Mouse (Mus musculus): Measurements from ENCODE around the gene Hexb.

Gene Hexb

DNA sequence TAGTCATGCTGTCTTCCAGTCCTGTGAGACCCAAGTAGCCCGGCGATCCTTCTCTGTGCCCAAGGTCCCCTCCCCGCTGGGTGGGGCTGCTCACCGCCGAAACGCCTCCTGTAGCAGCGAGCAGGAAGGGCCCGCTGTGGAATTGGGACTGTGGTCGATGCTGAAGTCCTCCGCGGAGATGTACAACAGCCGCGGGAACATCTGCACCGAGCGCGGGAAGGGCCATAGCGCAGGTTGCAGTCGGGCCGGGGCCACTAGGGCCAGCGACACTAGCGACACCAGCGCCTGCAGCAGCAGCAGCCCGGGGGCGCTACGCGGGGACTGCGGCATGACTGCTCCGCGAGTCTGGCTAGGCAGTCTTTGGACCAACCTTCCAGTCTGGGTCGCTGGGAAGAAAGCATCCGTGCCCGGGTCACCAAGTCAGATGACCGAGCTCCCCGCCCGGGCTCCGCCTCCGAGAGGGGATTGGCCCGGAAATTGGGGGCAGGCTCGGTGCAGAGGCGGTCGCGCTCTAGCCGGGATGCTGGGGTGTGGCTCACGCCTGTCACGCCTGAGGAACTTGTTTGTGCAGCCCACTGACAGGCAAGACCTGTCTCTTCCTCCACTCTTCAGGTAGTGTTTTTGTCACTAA, at the start of gene Hexb:
TSS of gene Hexb (minus strand) at position 426 of the 631 bp plus-strand sequence.
- peak; percentile 87 for DNase-seq (ENCODE audit: extremely low spot score, low spot score)

DNA sequence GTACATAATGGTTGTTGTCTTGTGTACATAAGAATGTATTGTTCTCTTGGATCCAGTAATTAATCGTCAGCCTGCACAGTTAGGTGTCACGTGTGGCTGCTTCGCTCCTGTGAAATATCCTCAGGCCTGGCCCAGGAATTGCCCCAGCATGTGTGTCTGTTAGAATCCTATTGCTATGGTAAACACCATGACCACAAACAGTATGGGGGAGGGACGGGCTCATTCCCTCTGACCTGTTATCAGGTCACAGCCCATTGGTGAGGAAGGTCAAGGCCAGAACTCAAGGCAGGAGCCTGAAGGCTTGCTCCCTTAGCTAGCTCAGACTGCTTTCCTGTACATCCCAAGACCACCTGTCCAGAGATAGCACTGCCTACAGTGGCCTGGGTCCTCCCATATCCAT, 49.6 kb upstream of the Hexb start:
- no peak for DNase-seq (ENCODE audit: extremely low spot score, low spot score)

DNA sequence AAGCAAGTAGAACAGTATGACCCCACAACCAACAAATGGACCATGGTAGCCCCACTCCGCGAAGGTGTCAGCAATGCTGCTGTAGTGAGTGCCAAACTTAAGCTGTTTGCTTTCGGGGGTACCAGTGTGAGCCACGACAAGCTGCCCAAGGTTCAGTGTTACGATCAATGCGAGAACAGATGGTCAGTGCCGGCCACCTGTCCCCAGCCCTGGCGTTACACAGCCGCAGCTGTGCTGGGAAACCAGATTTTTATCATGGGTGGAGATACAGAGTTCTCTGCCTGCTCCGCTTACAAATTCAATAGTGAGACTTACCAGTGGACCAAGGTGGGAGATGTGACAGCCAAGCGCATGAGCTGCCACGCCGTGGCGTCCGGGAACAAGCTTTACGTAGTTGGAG, 48.1 kb upstream of the Hexb start:
- DNase-seq (ENCODE audit: extremely low spot score, low spot score), result no peak

DNA sequence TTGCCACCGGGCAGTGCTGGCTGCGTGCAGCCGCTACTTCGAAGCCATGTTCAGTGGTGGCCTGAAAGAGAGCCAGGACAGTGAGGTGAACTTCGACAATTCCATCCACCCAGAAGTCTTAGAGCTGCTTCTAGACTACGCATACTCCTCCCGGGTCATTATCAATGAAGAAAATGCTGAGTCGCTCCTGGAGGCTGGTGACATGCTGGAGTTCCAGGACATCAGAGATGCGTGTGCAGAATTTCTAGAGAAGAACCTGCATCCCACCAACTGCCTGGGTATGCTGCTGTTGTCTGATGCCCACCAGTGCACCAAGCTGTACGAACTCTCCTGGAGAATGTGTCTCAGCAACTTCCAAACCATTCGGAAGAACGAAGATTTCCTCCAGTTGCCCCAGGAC, 47.0 kb upstream of the Hexb start:
- no peak for DNase-seq (ENCODE audit: extremely low spot score, low spot score)

DNA sequence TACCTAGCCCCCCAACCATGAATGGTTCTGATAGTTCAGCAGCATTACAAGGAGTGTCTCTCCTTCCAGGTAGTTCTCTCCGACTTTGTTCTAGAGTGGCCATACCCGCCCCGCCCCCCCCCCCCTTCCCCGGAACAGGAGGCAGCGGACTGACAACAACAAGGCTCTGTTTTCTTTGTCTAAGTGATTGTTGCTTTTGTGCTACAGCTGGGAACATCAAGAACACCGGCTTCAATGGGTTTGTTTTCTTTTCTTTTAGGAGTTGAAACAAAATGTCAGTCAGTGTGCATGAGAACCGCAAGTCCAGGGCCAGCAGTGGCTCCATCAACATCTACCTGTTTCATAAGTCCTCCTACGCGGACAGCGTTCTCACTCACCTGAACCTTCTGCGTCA, 46.6 kb upstream of the Hexb start:
- no peak for DNase-seq (ENCODE audit: extremely low spot score, low spot score)

DNA sequence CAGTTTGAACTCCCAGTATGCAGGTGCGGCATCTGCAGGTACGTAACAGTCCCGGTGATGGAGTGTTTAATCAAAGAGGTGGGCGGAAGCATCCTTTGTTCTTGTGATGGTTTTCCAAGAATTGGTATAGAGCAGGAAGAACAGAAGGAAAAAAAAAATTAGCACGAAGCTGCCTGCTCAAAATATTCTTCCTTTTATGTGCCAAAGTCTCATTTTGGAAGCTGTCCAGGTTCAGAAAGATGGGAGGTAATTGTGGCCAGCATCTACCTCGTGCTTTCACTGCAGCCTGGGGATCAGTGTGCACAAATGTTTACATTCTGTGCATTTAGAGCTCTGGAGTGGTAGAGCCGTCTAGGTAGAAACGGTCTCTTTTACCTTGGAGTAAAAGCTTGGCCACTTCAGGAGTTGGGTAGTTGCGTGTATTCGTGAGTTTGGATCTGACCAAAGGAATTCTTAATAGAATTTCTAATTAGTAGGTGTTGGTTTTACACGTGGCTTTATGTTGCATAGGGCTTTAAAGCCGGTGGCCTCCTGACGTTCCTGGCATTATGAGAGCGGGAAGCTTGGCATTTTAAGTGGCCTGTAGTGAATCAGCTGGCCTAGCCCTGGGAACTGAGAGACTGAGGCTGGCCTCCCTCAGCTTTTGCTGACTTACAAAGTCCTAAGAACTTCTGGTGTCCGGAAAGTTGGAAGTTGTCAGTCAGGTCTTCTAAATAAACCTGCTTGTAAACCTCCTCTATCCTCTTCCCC, 46.0 kb upstream of the Hexb start:
- DNase-seq (ENCODE audit: extremely low spot score, low spot score), result no peak

DNA sequence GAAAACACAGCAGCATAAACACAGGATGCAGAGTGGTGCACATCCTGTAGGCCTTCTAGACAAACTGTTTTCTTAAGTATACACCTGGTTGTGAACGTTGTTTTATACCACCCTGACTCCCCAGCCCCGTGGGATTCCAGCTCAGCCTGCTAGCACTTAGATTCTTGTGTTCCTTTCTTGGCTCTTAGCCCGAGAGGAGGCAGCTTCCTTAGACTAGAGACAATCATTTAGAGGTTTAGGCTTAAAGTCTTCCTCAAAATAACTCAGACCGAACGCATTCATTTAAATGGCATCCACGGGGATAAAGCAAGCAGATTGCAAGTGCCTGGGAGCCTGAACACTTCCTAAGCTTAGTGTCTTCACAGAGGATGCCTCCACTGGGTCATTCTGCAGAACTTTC, 44.6 kb upstream of the Hexb start:
- DNase-seq (ENCODE audit: extremely low spot score, low spot score), result no peak

DNA sequence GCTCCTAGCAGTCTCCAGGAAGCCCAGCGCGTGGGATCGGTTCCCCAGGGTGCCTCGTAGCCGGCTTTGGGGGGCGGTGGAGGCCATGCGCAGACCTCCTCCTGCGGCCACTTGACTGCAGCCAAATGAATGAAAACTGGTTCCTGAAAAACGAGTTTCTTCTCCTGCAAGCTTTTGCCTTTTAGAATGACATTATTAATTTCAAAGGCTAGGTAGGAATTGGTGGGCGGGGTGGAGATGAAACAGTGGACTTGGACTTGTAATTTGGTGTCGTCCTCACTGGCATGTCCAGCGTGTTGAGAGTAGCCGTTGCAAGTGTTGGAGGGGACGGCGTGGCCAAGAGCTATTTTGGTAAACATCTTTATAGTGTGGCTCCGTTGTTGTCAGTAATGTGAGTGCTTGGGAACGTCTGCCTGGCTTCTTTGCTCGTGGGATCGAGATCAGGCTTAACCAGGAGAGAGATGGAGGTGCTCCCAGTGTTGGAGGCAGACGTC, 43.7 kb upstream of the Hexb start:
- no peak for DNase-seq (ENCODE audit: extremely low spot score, low spot score)

DNA sequence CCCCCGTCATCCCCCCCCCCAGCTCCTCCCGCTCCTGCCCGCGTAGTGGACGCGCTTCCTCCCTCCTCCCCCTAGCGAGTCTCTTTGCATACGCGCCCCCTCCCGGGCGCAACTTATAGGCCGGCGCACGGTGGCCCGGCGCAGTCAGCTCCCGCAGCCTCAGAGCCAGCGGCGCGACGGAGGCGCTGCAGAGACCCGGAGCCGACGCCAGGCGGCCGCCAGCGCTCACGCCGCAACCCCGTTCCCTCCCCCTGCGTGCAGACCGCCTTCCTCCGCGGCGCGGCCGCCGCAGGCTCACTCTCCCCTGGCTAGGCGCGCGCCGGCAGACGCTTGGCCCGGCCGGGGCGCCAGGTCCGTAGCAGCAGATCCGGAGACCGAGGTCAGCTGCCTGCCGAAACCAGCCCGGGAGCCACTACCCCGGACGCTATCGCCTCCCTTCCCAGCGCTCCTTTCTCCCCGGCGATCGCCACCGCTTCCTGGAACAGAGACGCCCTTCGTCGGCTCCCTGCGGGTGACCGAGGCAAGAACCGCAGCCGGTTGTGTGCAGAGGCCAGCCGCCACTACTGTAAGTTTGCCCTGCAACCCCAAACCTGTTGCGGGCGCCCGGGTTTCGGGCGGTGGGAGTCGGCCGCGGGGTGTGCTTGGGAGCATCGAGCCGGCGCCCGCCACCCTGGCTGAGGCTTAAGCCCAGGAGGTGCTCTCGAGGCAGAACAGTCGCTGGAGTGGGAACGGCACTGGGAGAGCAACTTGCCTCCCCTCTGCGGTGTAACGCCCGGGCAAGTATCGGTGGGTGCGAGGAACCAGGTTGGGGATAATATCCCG, 43.0 kb upstream of the Hexb start, which contains the start of gene Enc1:
TSS of gene Enc1 (plus strand) at position 141 of the 822 bp plus-strand sequence.
- DNase-seq (ENCODE audit: extremely low spot score, low spot score), result no peak

DNA sequence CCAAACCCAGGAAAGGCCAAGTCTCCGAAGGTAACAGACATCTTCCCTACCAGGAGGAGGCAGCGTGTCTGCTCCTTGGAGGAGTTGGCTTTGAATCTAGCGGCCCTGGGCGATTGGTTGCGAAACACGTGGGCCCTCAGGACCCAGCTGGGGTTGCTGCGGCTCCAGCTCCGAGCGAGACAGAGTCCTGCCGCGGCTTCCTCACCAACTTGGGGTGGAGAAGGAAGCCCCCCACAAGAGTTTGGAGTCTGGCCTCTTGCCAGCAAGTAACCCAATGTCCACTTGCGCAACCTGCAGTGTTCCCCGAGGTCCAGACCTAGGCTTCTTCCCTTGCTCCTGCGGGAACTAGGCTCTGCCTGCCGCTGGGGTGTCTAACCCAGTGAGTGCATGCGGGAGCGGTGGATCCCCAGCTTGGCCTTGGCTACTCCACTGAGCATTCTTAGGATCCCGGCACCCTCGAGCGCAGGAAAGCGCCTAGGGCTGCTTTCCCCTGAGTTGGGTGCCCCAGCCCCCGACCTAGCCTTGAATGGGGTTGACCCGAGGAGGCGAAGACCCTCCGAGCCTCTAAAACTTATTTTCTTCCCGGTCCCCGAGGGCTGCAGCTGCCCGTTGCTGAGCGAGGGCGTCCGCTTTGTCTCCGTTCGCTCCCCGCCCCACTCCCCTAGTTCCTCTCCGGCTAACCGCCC, 42.3 kb upstream of the Hexb start:
- DNase-seq (ENCODE audit: extremely low spot score, low spot score), result peak; percentile 90

DNA sequence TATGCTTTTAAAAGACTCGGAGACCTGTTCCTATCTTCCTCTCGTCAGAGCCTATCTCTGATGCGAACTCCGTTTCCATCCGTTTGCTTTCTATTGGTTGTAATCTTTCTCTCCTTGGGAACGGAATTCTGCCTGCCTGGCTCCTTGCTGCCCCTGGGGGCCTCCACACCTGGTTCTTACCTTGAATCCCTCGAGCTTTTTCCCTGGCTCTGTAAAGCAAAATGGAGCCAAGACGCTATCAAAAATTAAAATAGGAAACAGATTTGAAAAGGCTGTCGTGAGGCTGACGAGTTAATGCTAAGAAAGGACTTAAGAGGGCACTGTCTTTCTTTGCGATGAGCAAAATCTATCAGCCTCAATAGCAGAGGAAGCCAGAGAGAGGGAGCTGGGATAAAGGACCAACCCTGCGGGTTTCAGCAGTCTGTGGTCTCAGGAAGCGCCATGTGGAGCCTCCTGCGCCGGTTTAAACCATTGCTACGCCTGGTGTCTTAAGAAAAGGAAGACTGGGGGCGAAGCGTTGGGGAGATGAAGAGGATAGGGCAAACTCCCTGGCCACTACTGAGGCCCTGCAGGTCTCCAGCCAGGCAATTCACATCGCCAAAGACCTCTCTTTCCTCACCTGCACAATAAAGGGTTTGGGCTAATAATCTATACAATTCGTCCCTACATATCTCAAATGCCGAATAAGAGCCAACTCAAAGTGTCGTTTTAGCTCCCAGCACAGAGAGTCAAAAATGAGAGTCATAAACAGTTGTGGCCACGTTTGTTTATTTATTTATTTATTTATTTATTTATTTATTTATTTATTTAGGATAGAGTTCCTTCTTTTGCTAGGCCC, 41.4 kb upstream of the Hexb start:
- peak; percentile 61 for DNase-seq (ENCODE audit: extremely low spot score, low spot score)

DNA sequence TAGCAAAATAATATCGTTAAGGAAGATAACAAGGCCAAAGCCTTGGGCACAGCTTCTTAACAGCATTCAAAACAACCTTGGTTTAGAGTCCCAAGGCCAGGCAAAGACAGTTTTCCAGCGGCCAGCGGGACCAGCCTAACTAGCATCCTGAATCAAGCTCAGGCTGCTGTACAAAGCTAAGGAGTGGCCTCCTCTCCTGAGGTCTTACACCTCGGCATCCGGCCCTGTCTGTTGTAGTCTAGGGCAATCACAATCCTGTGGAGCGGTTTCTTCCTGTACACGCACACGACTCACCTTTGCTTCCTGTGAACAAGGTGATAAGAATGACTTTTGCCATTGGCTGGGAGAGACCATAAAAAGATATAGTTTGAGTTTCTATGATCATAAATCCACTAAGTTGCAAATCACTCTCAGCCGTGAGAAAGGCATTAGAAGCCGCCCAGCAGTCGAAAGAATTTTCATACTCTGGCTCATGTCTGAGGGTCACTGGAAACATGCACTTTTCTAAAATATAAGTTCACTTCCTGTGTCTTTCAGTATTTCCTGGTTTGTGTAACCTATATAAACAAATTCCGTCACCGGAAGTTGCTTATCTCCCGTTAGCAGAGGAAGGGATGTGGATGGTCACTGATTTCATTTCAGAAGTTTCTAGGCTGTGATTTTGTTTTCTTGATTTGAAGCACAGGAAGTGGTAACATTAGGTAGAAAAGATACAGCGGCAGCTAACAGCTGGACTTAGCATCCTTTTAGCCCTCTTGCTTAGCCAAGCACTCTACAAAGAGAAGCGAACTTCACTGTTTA, 40.2 kb upstream of the Hexb start:
- no peak for DNase-seq (ENCODE audit: extremely low spot score, low spot score)

DNA sequence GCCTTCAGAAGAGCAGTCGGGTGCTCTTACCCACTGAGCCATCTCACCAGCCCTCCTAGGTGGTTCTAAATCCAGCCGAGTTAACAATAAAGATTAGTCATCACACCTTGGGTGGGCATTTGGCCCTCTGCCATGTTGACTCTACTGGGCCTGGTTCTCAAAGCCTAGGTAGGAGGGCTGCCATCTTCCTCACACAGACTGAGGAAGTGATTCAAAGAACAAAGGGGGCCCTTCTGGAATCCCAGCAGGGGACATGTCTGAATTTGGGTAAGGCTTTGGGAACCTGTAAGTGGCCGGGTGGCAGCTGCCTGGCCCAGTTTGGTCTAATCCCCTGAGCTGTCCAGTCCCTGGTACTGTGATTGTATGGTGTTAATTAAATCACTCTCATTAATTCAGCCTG, 39.5 kb upstream of the Hexb start:
- no peak for DNase-seq (ENCODE audit: extremely low spot score, low spot score)

DNA sequence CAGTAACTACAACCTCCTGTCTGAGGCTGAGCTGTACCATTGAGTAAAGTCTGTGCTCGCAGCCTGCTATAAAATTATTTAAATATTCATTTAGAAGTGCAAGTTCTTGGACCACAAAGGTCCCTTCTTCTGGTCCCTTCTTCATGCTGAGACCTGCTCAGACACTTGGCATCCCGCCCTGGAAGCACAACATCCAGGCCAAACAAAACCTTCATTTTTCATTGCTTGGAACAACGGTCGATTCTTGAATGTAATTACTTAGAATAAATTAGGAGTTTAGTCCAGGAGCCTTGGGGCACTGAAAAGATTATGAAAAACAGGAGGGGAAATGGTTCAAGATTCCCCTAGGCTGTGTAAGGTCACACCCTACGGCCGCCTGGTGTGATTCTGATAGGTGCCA, 37.8 kb upstream of the Hexb start:
- DNase-seq (ENCODE audit: extremely low spot score, low spot score), result no peak

DNA sequence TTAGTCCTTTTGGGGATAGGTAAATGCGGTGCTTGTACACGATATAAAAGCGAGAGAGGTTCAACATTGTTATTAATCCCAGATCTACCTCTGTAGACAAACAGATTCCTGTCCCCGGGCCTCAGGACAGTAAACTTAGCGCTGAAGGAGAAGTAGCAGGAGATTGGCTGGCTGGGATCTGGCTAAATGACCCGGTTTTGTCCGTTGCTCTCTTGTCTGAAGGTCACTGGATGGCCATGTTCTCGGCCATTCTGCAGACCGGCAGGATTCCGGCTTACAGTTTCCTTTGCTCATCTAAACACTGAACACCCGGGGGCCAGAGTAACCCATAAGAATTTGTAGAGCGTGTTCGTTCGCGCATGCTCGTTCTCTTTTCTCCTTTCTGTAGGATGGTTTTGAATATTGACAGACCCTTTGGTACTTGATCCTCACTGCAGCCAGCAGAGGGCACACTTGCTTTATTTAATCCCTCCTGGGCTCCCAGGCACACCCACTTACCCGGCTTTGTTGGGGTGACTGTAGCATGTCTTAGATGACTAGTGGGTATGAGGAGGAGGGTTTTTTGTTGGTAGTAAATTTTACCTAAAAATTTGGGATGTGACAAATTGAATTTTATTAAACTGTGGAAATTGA, 36.7 kb upstream of the Hexb start:
- DNase-seq (ENCODE audit: extremely low spot score, low spot score), result peak; percentile 86

DNA sequence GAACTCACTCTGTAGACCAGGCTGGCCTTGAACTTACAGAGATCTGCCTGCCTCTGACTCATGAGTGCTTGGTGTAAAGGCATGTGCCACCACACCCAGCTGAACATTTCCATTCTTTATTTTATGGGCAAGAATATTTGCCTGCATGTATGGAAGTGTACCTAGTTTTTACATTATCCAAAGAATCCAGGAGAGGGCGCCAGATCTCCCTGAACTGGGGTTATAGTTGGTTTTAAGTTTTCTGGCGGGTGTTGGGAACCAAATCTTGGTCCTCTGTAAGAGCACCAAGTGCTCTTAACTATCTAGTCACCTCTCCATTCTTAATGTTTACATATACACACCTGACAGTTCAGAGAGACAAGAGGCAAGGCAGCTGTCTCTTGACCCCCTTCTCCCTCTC, 34.9 kb upstream of the Hexb start:
- no peak for DNase-seq (ENCODE audit: extremely low spot score, low spot score)

DNA sequence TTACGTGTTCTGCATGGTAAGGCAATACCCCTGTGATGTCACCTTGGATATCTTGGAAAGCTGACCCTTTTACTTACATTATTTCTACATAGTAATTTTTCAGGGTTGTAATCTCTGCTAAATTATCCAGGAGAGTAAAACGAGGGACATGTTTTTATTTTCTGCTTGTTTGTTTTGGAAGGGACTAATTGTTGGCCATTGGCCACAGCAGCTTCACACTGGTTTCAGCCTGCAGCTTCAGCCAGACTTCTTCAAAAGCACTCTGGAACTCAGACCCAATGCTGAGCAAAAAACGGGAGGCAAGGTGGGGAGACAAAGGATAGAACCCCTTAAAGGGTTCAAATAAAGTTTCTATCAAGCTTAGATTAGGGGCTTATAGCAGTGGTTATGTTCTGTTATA, 31.9 kb upstream of the Hexb start:
- DNase-seq (ENCODE audit: extremely low spot score, low spot score), result no peak

DNA sequence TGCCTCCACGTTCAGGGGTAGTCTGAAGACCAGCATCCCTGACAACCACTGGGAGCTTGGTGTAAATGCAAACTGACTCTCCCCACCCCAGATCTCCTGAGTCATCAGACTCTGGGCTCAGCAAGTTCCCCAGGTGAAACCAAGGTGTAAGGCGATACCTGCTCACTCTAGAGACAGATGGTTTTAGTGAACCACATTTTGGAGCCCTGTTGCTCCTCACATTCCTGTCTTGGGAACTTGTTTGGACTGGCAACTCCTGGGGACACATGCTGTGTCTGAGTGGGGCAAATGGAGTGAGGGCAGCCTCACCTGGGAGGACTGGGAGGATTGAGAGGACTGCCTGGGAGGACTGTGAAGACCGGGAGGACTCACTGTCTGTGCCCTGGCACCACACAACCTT, 29.6 kb upstream of the Hexb start:
- DNase-seq (ENCODE audit: extremely low spot score, low spot score), result no peak

DNA sequence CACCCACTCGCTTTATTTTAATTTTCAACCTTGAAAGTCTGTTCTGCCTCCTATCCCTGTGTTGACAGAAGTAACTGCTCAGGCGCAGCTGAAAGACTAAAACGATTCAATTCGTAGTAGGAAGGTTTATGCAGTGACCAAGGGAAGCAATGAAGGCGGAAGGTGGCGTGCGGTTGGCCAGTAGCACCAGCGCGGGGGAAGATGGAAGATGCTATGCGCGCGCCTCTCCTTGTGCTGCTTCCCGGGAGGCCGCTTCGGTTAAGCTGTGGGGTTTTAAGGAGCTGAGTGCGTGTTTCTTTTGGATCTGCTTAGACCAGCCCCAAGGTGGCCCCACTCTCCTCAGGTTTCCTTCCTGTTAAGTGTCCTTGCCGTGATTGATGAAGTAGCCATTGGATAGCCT, 27.0 kb upstream of the Hexb start:
- DNase-seq (ENCODE audit: extremely low spot score, low spot score), result no peak
